Mouse (Mus musculus): Measurements from ENCODE around the gene Tas2r137.

GRCm38 (mm10) chr6:40441755-40442154, 49.3 kb upstream of the Tas2r137 start:
- TF ChIP-seq GATA1 (IDR thresholded peaks at IDR 0.05; ENCODE audit: low read length) (no peak), TAL1 (IDR thresholded peaks at IDR 0.05; ENCODE audit: low read length) (no peak)
